Mouse (Mus musculus) frontal cortex, postnatal 14 days (tissue): ENCODE measurements around the gene Arhgap44.
A peak's percentile ranks its signal among the peaks of the same experiment; 100 is the strongest.

ENCODE experiments used
- DNase-seq, 2 experiments: peaks; one replicate each; pipeline ENCODE4 v3.0.0; 2022; ENCODE audit warnings: low spot score in 2 of 2

Gene Arhgap44

GRCm38 (mm10) chr11:65162767-65163120, at the start of gene Arhgap44:
Gene Arhgap44 (minus strand): TSS chr11:65162961.
- peak in 1 of 2 experiments; percentile 65 for DNase-seq

GRCm38 (mm10) chr11:65211701-65212100, 48.9 kb upstream of the Arhgap44 start:
- DNase-seq = no peak

DNA sequence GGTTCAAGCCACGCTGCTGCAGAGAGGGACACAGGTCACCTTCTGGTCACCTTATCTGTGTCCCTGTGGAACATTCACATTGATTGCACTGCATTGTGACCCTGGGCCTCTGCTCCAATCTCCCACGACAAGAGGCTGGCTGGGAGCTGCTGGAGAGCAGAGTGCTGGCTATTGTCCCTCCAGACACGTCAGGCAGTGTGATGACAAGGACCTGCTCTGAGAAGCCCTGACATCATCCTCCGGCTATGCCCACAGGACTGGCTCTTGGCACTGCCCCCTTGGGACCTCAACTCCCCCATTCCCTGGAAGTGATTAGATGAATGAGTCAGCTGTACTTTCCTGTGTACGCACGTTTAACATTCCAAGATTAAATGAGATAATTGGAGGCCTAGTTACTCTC, 46.7 kb upstream of the Arhgap44 start:
- DNase-seq = no peak

DNA sequence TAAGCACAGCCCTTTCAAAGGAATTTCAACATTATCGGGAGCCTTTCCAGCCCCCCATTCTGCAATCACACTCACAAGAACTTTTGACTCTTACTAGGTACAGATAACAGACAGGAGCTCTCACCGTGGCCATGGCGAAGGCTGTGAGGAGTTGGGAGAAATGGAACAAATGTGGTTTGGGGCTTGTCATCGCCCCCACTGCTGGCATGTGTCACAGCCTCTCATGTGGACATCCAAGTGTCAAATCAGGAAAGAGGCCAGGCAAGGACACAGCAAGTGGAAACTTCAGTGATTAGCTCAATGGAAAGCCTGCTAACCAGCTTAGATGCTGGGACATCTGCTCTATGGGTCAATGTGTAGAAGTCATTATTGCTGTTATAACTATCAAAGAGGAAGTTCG, 42.5 kb upstream of the Arhgap44 start:
- no peak for DNase-seq

- no peak for DNase-seq
Measured at GRCm38 (mm10) chr11:65204651-65205050, 41.9 kb upstream of the Arhgap44 start.

DNA sequence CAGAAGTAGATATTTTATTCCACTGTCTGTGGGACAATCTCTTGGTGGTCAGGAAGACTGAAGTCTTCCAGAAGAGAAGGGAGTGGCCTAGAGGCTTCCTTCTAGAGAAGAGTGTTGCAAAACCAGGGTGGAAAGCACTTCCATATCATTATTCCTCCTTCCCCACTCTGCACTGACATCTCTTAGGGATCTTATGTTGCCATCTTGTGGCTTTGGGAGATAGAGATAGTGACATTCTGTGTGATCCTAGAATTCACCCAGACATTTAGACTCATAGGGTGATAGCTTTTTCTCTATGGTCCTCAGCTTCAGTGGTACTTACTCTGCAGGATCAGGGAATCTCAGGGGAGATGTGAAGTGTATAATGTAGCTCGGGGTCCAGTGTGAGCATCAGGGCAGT, 40.3 kb upstream of the Arhgap44 start:
- DNase-seq = no peak

GRCm38 (mm10) chr11:65202236-65202635, 39.5 kb upstream of the Arhgap44 start:
- DNase-seq = no peak

DNA sequence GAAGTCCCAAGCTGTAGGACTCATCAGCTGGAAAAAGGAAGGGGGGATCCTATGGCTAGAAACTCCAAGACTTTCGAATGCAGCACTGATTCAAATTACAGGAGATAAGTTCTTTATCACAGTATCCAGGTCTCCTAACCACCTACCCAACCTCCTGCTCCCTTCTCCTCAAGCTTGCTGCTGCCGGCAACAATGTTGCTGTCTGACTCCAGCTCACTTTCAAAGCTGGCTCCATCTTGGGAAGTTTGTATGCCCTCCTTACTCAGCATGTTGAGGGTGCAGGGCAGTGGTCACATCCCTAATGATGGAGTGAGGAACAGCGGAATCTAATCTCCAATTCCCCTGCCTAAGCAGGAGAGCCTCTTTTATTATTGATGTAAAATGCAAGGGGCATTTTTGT, 35.3 kb upstream of the Arhgap44 start:
- DNase-seq = no peak

DNA sequence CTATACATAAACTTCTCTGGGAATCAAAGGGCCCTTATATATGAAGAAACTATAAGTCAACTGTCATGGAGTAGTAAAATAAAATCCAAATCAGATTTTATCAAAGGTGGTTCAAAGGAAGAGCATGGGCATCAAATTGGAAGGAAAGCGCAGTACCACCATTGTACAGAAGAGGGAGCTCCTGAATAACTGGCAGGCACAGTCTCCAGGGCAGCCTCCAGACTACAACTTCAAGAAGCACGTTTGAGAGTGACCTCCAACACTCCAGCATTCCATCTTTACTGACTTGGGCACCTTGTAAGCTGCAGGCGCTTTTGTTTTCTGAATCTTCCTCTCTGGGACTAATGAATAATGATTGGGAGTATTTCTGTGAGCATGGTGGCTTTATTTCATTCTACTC, 34.5 kb upstream of the Arhgap44 start:
- peak; percentile 15 to 73 for DNase-seq

GRCm38 (mm10) chr11:65186974-65187373, 24.2 kb upstream of the Arhgap44 start:
- DNase-seq = no peak

DNA sequence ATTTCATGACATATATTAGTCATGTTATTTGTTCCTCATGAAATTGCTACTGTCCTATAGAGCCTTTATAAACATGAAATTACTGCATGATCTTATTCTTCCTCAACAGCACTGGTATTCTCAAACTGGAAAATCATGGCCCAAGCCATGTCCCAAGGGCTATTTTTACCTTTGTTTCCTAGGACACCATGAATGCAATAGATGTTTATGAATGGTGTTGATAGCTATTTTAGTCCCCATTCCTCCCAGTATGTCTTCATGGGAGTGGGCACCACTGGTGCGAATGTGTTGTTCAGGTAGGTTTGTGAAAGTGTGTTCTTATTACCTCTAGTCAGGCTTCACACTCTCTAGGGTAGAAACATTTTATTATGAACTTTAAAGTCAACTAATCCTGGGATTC, 22.4 kb upstream of the Arhgap44 start:
- no peak for DNase-seq

GRCm38 (mm10) chr11:65170121-65170750, 7.5 kb upstream of the Arhgap44 start:
- no peak for DNase-seq

GRCm38 (mm10) chr11:65161881-65162766, 637 bp downstream of the Arhgap44 start:
- peak; percentile 23 to 29 for DNase-seq

- no peak for DNase-seq
Measured at GRCm38 (mm10) chr11:65160991-65161880, 1.5 kb downstream of the Arhgap44 start.

- DNase-seq = no peak
Measured at GRCm38 (mm10) chr11:65159791-65160190, 3.0 kb downstream of the Arhgap44 start, which contains the start of gene 1700086D15Rik. Gene 1700086D15Rik (minus strand): TSS chr11:65159891.

GRCm38 (mm10) chr11:65158658-65158990, 4.1 kb downstream of the Arhgap44 start:
- no peak for DNase-seq

DNA sequence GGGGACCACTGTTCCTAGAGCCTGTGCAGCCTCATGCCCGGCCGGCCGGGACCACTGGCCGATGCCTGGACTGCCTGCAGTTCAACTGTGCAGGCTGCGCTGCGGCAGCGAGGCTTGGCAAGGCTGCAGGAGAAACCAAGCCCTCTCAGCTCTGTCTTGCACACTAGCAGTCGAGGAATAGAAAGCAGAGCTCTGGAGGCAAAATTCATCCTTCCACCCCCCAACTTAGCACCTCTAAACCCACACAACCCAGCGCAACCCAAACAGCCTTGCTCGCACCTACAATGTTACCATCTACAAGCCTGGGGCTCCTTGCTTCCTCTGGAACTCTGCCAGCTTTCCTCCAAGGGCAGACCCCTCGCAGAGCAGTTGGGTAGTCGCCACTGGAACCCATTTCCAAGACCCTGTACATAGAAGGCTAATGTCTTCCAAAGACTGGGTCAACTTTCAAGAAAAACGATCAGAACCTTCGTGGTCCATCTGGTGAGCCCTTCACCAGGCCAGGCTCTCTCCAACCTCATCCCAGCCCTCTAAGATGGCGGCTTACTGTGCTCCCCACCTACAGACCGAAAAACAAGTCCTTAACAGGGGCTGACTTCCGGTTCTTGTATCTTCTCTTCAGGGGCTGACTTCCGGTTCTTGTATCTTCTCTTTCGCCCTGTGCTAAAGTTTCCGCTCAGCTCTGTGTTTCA, 4.6 kb downstream of the Arhgap44 start:
- no peak for DNase-seq

DNA sequence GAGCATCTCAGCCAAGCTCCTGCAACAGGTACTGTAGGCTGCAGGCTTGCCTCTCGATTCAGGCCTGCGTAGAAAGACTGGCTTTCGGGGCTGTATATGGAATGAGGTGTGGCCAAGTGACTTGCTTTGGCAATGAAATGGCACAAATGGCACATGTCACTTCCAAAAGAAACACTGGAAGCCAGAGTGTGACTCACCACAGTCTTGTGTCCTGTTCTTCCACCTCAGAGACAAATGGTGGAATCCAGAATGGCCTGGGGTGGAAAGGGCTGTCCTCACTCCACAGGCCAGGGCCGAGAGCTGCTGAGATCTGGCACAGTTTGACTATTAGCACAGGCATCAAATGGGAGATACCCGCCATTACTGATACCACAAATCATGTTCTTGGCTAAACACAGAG, 9.8 kb downstream of the Arhgap44 start:
- DNase-seq = no peak

DNA sequence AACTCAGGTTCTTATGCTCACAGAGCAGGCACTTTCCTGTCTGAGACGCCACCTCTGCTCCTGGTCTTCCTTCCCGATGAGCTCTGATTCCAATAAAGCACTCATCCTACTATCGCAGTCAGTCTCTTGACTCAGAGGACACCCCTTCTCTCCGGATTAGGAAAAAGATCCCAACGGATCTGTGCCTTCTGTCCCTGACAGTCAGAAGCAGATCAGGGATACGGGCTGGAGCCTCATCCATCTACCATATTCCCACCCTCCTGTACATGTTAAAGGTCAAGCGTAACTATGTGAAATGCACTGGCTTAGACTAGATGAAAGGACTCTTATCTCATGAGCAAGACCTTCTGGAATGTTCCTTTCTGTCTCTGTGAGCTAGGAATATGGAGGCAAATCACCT, 14.3 kb downstream of the Arhgap44 start:
- no peak for DNase-seq

DNA sequence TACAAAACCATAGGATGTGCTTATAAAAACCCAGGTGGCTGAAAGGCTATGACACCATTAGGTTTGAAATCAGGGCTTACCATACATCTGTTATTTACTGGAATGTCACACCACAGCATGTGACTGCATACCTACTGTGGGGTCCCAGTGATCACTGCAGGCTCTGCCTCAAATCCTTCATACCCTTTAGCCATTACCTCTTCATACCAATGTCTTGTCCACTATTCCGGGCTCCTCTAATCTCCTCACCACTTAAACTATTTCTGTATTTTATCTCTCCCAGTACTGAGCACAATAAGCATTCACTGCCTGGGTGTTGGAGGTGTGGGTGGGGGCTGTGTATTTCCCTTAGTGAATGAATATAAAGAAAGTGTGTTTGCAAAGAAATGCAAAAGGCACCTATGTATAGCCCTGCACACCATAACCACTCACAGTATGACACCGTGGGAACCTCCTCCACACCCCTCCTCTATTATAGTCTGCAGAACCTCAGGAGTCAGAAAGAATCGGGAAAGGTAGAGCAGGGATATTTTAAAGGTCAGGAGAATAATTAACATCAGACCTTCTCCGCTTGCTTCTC, 19.8 kb downstream of the Arhgap44 start:
- no peak for DNase-seq

GRCm38 (mm10) chr11:65139030-65139429, 23.7 kb downstream of the Arhgap44 start:
- no peak for DNase-seq
